Mouse (Mus musculus) midbrain, postnatal 0 days (tissue): ENCODE results near the gene Nfatc2ip. TPM values are rescaled to one million over a fixed set of nuclear protein-coding genes. Genes with fewer than 3 reads are reported as not detected.

ENCODE experiments used
- ATAC-seq: fragments of 200-750 bp; cut with Nextera tagmentation; 2 replicates; pipeline ENCODE4 v1.8.0; 2017; ENCODE audit warnings: moderate number of reproducible peaks, mild to moderate bottlenecking, moderate TSS enrichment, moderate library complexity; ENCODE audit not compliant: low FRiP score
- DNase-seq: peaks from one replicate; pipeline ENCODE4 v3.0.0-alpha.2; 2015; ENCODE audit warnings: low spot score
- H3K27ac ChIP-seq: fragments of 300-500 bp; sonication (generic); 2 replicates; pipeline ENCODE4 v1.5.1; 2014; ENCODE audit warnings: low read depth, mild to moderate bottlenecking, low read length, mixed read lengths
- H3K27me3 ChIP-seq: fragments of 300-500 bp; sonication (generic); 2 replicates; pipeline ENCODE4 v1.6.1; 2014; ENCODE audit warnings: low read length, control low read depth, mixed read lengths; ENCODE audit not compliant: insufficient read depth
- H3K36me3 ChIP-seq: fragments of 300-500 bp; sonication (generic); 2 replicates; pipeline ENCODE4 v1.6.1; 2014; ENCODE audit warnings: low read length, control low read depth, mixed read lengths; ENCODE audit not compliant: insufficient read depth
- H3K4me1 ChIP-seq: fragments of 300-500 bp; sonication (generic); 2 replicates; pipeline ENCODE4 v1.6.1; 2014; ENCODE audit warnings: mild to moderate bottlenecking, control low read depth, antibody characterized with exemption, low read length, mixed read lengths; ENCODE audit not compliant: insufficient read depth
- H3K4me2 ChIP-seq: fragments of 300-500 bp; sonication (generic); 2 replicates; pipeline ENCODE4 v1.6.1; 2014; ENCODE audit warnings: low read depth, mild to moderate bottlenecking, low read length, mixed read lengths; ENCODE audit not compliant: poor library complexity, severe bottlenecking
- H3K4me3 ChIP-seq: fragments of 300-500 bp; sonication (generic); 2 replicates; pipeline ENCODE4 v1.5.1; 2014; ENCODE audit warnings: low read depth, mild to moderate bottlenecking, low read length, moderate library complexity
- H3K9ac ChIP-seq: fragments of 300-500 bp; sonication (generic); replicated peaks from 2 replicates; pipeline ENCODE4 v1.6.1; 2014; ENCODE audit warnings: mild to moderate bottlenecking, low read length, moderate library complexity, mixed read lengths; ENCODE audit not compliant: poor library complexity, severe bottlenecking
- H3K9me3 ChIP-seq: fragments of 300-500 bp; sonication (generic); 2 replicates; pipeline ENCODE4 v1.6.1; 2016; ENCODE audit warnings: low read length, control low read depth
- CTCF ChIP-seq: IDR thresholded peaks from 2 replicates; pipeline ENCODE4 v1.5.1; 2016; ENCODE audit warnings: antibody characterized with exemption, mild to moderate bottlenecking
- WGBS: fragments of 180-500 bp; shearing (Covaris S2); extraction: QIAGEN DNeasy Blood & Tissue Kit; methylation state at CpG from one replicate; pipeline ENCODE4 v1.1.7; 2014; 5-methylcytosine and 5-hydroxymethylcytosine counted together
- polyA plus RNA-seq: library from polyadenylated mRNA; unstranded; fragments of >200 nt; fragmentation: Nextera tagmentation; extraction: Ambion mirVana; gene quantifications from 2 replicates; pipeline ENCODE4 v1.2.1, GENCODE M21; 2015
- total RNA-seq: library from RNA; depleted of rRNA; stranded (reverse); fragments of >200 nt; gene quantifications from 2 replicates; pipeline ENCODE4 v1.2.3, GENCODE M21; 2014

Nfatc2ip gene
- total and polyA plus RNA-seq, 2 experiments from 2014 or later: 2.4 to 6.0 TPM

GRCm38 (mm10) chr7:126436851-126437250, 40.3 kb upstream of the Nfatc2ip start:
- peak; percentile 40 for DNase-seq
- Histone ChIP-seq H3K27me3 (no peaks in the 10 kb centered on the region), H3K27ac (no peak overlapping the region), H3K9me3 (no peaks in the 10 kb centered on the region), H3K4me3 (no peak overlapping the region), H3K4me2 (no peak overlapping the region), H3K9ac (no peak overlapping the region), H3K4me1 (no peaks in the 10 kb centered on the region), H3K36me3 (peaks cover 13% of the 10 kb centered on the region)
- TF ChIP-seq CTCF: peak; percentile 81
- no peak for ATAC-seq
- 17% methylated on average over 8 of the region's 8 CpGs for WGBS

- Histone ChIP-seq H3K27me3 (no peaks in the 10 kb centered on the region), H3K36me3 (peaks cover 11% of the 10 kb centered on the region), H3K4me1 (no peaks in the 10 kb centered on the region), H3K9ac (no peak overlapping the region), H3K27ac (no peak overlapping the region), H3K4me2 (no peak overlapping the region), H3K4me3 (no peak overlapping the region), H3K9me3 (no peaks in the 10 kb centered on the region)
- no peak for TF ChIP-seq CTCF
- WGBS: 86% methylated on average over 3 of the region's 3 CpGs
- ATAC-seq (no peak), DNase-seq (no peak)
These were observed 39.3 kb upstream of the Nfatc2ip start for GRCm38 (mm10) chr7:126435801-126436200.

GRCm38 (mm10) chr7:126434726-126435125, 38.2 kb upstream of the Nfatc2ip start:
- H3K36me3 ChIP-seq: peaks cover 11% of the 10 kb centered on the region
- no peaks in the 10 kb centered on the region for H3K27me3 ChIP-seq
- ATAC-seq: no peak
- no peak overlapping the region for H3K27ac ChIP-seq
- peaks cover under 1% of the 10 kb centered on the region; the same call in 1 of the 2 replicates for H3K4me1 ChIP-seq
- no peaks in the 10 kb centered on the region for H3K9me3 ChIP-seq
- DNase-seq: no peak
- H3K9ac ChIP-seq: no peak overlapping the region
- 90% methylated on average over 7 of the region's 7 CpGs for WGBS
- no peak for TF ChIP-seq CTCF
- H3K4me2 ChIP-seq: no peak overlapping the region
- no peak overlapping the region for H3K4me3 ChIP-seq

- Histone ChIP-seq H3K36me3 (no peaks in the 10 kb centered on the region), H3K27me3 (no peaks in the 10 kb centered on the region), H3K4me3 (no peak overlapping the region), H3K9me3 (no peaks in the 10 kb centered on the region), H3K4me2 (no peak overlapping the region), H3K27ac (no peak overlapping the region), H3K4me1 (peaks cover 3% of the 10 kb centered on the region; the same call in 1 of the 2 replicates), H3K9ac (no peak overlapping the region)
- no peak for ATAC-seq
- DNase-seq: no peak
- no peak for TF ChIP-seq CTCF
These were observed 33.6 kb upstream of the Nfatc2ip start for GRCm38 (mm10) chr7:126430167-126430566.

- ATAC-seq: peak; percentile 9; the same call in 1 of the 2 replicates
- 0 out of 2 replicates have a peak overlapping the region, but pooled peaks have one; percentile 18 for H3K27ac ChIP-seq
These were observed 33.0 kb upstream of the Nfatc2ip start for GRCm38 (mm10) chr7:126429503-126429898.

GRCm38 (mm10) chr7:126428631-126429502, 32.3 kb upstream of the Nfatc2ip start, which contains the start of gene Rabep2:
Gene Rabep2, plus strand, starts transcription at chr7:126428759.
- Histone ChIP-seq H3K9me3 (no peaks in the 10 kb centered on the region), H3K36me3 (no peaks in the 10 kb centered on the region), H3K9ac (peak within 1 kb of the TSS; percentile 77), H3K27ac (peak within 1 kb of the TSS; percentile 93), H3K4me3 (peak within 1 kb of the TSS; percentile 65), H3K4me2 (peak within 1 kb of the TSS; percentile 86), H3K27me3 (no peaks in the 10 kb centered on the region), H3K4me1 (peaks cover 3% of the 10 kb centered on the region; the same call in 1 of the 2 replicates)
- WGBS: under 1% methylated on average over 64 of the region's 82 CpGs
- TF ChIP-seq CTCF: no peak; the same call in 1 of the 2 replicates
- ATAC-seq (peak; percentile 91), DNase-seq (peak; percentile 92)

More at GRCm38 (mm10) chr7:126429503-126429898, 33.0 kb upstream of the Nfatc2ip start:
- H3K4me1 ChIP-seq: peaks cover 3% of the 10 kb centered on the region; the same call in 1 of the 2 replicates
- H3K9me3 ChIP-seq: no peaks in the 10 kb centered on the region
- H3K27me3 ChIP-seq: no peaks in the 10 kb centered on the region
- no peaks in the 10 kb centered on the region for H3K36me3 ChIP-seq
- DNase-seq: no peak
- WGBS: 25% methylated on average over 15 of the region's 15 CpGs
- peak overlapping the region; percentile 77 for H3K9ac ChIP-seq
- peak overlapping the region; percentile 65 for H3K4me3 ChIP-seq
- no peak for TF ChIP-seq CTCF
- H3K4me2 ChIP-seq: peak overlapping the region; percentile 86
